Mouse (Mus musculus) E14TG2a.4 (cell line): ENCODE data around the gene Acap1.
"Not testable (repeated sequence)": the region's sequence is repeated elsewhere in the genome, so short reads cannot be mapped to it uniquely, and the experiment has no call there.

Experiments used
- H3K27me3 ChIP-seq: 2 replicates; pipeline ENCODE4 v1.6.1; 2014; ENCODE audit warnings: low read length, control low read depth; ENCODE audit not compliant: insufficient read depth
- H3K36me3 ChIP-seq: 2 replicates; pipeline ENCODE4 v1.6.1; 2014; ENCODE audit warnings: low read length, control low read depth; ENCODE audit not compliant: insufficient read depth
- H3K4me1 ChIP-seq: replicated peaks from 2 replicates; pipeline ENCODE4 v1.6.1; 2014; ENCODE audit warnings: low read depth, low read length, control low read depth
- H3K4me3 ChIP-seq: replicated peaks from 2 replicates; pipeline ENCODE4 v1.5.1; 2014; ENCODE audit warnings: mild to moderate bottlenecking, low read length
- H3K9me3 ChIP-seq: 2 replicates; pipeline ENCODE4 v1.6.1; 2014; ENCODE audit warnings: low read length, control low read depth
- CTCF ChIP-seq: conservative IDR thresholded peaks from 2 replicates; pipeline ENCODE4 v1.5.1; 2014; ENCODE audit warnings: low read length
- NANOG ChIP-seq: IDR thresholded peaks from 2 replicates; pipeline ENCODE4 v1.6.1; 2014; ENCODE audit warnings: borderline replicate concordance, low read length, mixed read lengths
- POU5F1 ChIP-seq: IDR thresholded peaks from 2 replicates; pipeline ENCODE4 v1.6.1; 2014; ENCODE audit warnings: low read length, borderline replicate concordance

Acap1 gene

DNA sequence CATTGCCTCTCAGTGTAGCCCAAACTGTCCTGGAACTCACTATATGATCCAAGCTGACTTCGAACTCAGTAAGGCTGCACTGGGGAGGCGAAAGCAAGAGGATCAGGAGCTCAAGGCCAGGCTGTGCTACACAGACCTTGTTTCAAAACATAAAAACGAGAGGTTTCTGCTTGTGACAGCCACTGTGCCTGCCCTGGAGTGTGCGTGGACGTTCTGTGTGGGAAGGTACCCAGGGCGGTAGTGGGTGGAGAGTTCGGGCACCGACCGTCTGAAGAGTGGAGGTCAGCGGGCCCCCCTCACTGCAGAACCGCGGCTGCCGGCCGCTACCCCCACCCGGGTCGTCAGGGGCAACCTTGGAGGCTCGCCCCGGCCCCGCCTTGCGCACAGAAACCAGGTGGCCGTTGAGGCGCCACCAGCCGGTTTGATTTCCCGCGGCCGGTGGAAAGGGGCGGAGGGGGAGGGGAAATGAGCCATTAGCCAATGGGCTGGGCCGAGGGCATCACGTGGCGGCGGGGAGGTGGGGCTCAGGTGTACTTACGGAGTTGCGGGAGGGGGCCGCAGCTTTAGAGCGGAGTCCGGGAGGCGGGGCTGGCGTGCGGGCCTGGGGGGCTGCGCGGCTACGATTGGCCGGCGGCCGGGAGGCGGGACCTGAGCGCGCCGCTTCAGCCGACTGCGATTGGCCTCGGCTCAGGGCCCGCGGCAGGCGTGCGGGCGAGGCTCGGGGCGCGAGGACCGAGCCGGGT, 40.0 kb upstream of the Acap1 start, which contains the start of gene Ybx2:
Ybx2 (plus strand) TSS at position 660 of the 743 bp plus-strand sequence.
- Histone ChIP-seq H3K27me3 (peaks cover 50% of the 10 kb centered on the region), H3K9me3 (no peaks in the 10 kb centered on the region), H3K36me3 (peaks cover 1% of the 10 kb centered on the region; the same call in 1 of the 2 replicates), H3K4me1 (peaks cover 53% of the 10 kb centered on the region), H3K4me3 (peak within 1 kb of the TSS; percentile 80)
- no peak for TF ChIP-seq POU5F1
- TF ChIP-seq NANOG = no peak
- no peak for TF ChIP-seq CTCF

DNA sequence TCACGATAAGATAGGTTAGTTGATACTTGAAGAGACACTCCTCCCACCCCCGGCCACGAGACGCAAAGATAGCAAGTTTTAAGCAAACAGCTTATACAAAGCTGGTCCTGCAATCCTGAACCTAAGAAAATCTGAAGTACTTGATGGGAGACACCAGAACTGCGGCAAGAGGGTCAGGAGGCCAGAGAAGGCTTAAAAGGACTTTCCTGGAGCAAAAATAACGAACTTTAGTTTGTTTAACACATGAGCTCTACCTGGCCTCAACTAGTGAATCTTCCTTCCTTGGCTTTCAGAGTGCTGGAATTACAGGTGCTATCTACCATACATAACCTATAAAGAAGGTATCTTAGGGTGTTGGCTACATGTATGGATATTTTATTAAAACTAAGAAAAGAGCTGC, 39.3 kb upstream of the Acap1 start:
- TF ChIP-seq NANOG (no peak), POU5F1 (no peak), CTCF (no peak)
- H3K9me3 ChIP-seq = no peaks in the 10 kb centered on the region
- peak overlapping the region; percentile 80; the same call in 1 of the 2 replicates for H3K4me3 ChIP-seq
- peaks cover 46% of the 10 kb centered on the region for H3K27me3 ChIP-seq
- H3K4me1 ChIP-seq = peaks cover 46% of the 10 kb centered on the region
- H3K36me3 ChIP-seq = no peaks in the 10 kb centered on the region

DNA sequence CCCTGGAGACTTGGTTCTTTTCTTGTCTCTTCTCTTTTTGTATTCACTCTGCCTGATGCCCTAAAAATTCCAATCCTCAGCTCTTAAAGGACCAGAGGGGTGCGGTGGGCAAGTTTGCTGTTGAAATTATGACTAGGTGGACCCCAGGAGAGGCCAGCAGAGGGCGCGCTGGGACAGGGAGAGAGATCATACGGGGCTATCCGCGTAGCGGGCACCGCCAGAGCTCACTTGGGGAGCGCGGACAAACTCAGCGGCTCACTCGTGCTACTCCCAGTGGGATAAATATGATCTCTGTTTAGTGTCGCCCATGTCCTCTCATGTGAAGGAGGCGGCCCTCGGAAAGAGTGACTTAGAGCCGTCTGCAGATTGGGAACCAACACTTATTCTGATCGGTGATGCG, 38.8 kb upstream of the Acap1 start:
- Histone ChIP-seq H3K4me3 (0 out of 2 replicates have a peak overlapping the region, but pooled peaks have one; percentile 5), H3K27me3 (peaks cover 41% of the 10 kb centered on the region), H3K9me3 (no peaks in the 10 kb centered on the region), H3K36me3 (no peaks in the 10 kb centered on the region), H3K4me1 (peaks cover 41% of the 10 kb centered on the region)
- no peak for TF ChIP-seq POU5F1
- TF ChIP-seq NANOG = no peak
- TF ChIP-seq CTCF = peak; percentile 59

DNA sequence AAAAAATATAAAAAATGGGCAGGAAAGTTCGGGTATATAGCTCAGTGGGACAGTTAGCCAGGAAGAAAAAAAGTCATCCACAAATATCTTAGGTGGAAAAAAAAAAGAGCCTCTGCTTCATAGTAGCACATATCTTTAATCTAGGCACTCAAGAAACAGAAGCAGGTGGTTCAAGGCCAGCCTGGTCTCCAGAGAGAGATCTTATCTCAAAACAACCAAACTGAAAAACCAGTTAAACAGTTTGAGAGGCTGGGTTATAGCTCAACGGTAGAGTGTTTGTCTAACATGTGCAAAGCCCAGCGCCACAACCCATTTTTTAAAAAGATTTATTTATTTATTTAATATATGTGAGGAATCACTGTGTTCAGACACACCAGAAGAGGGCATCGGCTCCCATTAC, 37.7 kb upstream of the Acap1 start:
- TF ChIP-seq POU5F1 (no peak), CTCF (no peak), NANOG (no peak)
- Histone ChIP-seq H3K36me3 (no peaks in the 10 kb centered on the region), H3K27me3 (peaks cover 33% of the 10 kb centered on the region), H3K4me3 (no peak overlapping the region), H3K4me1 (peaks cover 35% of the 10 kb centered on the region), H3K9me3 (no peaks in the 10 kb centered on the region)

DNA sequence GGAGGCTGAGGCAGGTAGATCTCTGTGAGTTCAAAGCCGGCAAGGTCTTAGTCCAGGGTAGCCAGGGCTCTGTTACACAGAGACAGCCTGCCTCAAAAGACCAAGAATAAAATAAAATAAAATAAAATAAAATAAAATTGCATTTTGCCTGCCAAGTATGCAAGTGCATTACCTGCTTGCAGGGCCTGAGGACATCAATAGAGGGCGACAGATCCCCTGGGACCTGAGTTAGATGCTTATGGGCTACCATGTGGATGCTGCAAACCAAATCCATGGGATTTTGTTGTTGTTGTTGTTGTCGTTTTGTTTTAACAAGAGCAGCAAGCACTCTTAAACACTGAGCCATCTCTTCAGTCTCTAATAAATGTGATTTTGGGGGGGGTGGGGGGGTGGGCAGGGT, 36.9 kb upstream of the Acap1 start:
- H3K9me3 ChIP-seq = no peaks in the 10 kb centered on the region
- no peak overlapping the region for H3K4me3 ChIP-seq
- peaks cover 28% of the 10 kb centered on the region for H3K4me1 ChIP-seq
- peaks cover 25% of the 10 kb centered on the region for H3K27me3 ChIP-seq
- TF ChIP-seq CTCF (peak; percentile 81), NANOG (no peak)
- no peaks in the 10 kb centered on the region for H3K36me3 ChIP-seq

DNA sequence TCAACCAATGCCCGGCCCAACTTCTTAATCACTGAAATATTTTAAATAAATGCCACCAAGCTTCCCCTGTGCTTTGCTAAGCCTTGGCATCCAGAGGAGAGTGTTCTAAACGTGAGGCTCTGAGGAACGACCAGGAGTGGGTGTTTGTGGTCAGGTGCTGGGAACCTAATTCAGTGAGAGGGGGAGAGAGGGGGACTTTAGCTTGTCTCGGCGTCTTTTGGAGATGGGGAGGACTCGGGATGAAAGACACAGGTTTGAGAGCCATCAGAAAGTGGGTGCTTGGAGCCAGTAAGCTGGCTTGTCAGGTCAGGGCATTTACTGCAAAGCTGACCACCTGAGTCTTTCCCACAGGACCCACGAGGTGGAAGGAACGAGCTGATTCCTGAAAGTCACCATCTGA, 36.4 kb upstream of the Acap1 start:
- no peak for TF ChIP-seq NANOG
- TF ChIP-seq POU5F1 = no peak
- TF ChIP-seq CTCF = no peak
- no peaks in the 10 kb centered on the region for H3K9me3 ChIP-seq
- peaks cover 21% of the 10 kb centered on the region for H3K27me3 ChIP-seq
- peaks cover 23% of the 10 kb centered on the region for H3K4me1 ChIP-seq
- H3K36me3 ChIP-seq = no peaks in the 10 kb centered on the region
- H3K4me3 ChIP-seq = no peak overlapping the region

DNA sequence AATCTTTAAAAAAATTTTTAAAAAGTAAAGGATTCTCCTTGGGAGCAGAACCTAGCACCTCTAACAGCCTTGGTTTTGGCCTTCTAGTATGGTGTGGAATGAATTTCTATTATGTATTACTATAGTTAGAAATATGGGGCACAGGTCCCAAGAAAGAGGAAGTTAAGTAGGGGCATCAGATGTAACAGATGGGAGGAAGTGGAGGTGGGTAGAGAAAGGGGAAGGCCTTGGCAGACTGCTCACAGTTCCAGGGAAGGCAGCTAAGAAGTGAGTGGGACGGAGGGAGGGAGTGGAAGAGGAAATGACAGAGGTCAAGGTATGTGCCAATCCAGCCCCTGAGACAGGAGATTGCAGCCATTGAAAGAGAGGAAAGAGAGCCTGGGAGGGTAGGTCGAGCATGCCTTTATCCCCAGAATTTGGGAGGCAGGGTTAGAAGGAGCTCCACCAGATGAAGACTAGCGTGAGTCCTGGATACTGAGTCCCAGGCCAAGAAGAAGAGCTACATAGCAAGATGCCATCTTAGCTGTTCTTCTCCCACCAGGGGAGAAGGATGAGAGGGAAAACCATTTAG, 35.7 kb upstream of the Acap1 start:
- Histone ChIP-seq H3K4me1 (peaks cover 17% of the 10 kb centered on the region), H3K9me3 (no peaks in the 10 kb centered on the region), H3K36me3 (no peaks in the 10 kb centered on the region), H3K27me3 (peaks cover 13% of the 10 kb centered on the region), H3K4me3 (no peak overlapping the region)
- TF ChIP-seq CTCF (no peak), POU5F1 (no peak), NANOG (no peak)

DNA sequence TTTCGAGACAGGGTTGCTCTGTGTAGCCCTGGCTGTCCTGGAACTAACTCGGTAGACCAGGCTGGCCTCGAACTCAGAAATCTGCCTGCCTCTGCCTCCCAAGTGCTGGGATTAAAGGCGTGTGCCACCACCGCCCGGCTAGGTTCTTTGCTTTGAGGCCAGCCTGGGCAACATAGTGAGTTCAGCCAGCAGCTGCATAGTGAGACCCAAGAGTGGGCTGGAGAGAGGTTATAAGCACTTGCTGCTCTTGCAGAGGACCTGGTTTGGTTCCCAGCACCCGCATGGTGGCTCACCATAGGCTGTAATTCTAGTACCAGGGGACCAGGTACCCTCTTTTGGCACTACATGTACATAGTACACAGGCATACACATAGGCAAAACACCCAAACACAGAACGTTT, 34.8 kb upstream of the Acap1 start:
- not testable (repeated sequence) for H3K36me3 ChIP-seq, H3K27me3 ChIP-seq, H3K4me3 ChIP-seq, H3K9me3 ChIP-seq
- peaks cover 17% of the 10 kb centered on the region for H3K4me1 ChIP-seq

DNA sequence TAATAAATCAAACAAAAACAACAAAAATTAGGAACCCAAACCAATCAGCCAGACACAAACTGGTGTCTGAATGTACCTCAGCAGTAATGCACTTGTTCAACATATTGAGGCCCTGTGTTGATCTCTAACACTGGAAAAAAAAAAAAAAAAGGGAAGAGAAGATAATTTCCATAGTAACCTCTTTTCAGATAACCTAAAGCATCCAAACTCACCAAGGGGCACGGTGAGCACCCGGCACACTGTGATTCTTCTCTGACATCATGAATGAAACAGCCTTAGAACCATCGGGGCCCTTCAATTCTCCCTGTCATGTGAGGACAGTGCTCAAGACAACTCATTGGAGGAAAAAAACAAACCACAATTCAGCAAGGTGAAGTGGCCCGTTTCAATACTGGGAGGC, 34.4 kb upstream of the Acap1 start:
- Histone ChIP-seq H3K36me3 (no peaks in the 10 kb centered on the region), H3K9me3 (no peaks in the 10 kb centered on the region), H3K4me3 (no peak overlapping the region), H3K4me1 (peaks cover 13% of the 10 kb centered on the region), H3K27me3 (peaks cover 5% of the 10 kb centered on the region)
- TF ChIP-seq POU5F1 (no peak), CTCF (no peak)
